Mouse (Mus musculus) layer of hippocampus, postnatal 10 days (tissue): ENCODE measurements around the gene Tmem198. TPM values are rescaled to one million over a fixed set of nuclear protein-coding genes. Genes with fewer than 3 reads are reported as not detected.

Source experiments
- DNase-seq, 2 experiments: peaks; one replicate each; pipeline ENCODE4 v3.0.0; 2021; ENCODE audit warnings: low spot score in 2 of 2
- total RNA-seq, 2 experiments: library from RNA; stranded (reverse); gene quantifications; 2 replicates each; pipeline ENCODE4 v1.2.3; 2021

The Tmem198 gene
- total RNA-seq, 2 experiments from 2014 or later, result 48.3 to 53.8 TPM

- DNase-seq, result no peak
These were observed 37.5 kb downstream of the Tmem198 start for GRCm38 (mm10) chr1:75516703-75517380.

- DNase-seq, result no peak
These were observed 38.7 kb downstream of the Tmem198 start for GRCm38 (mm10) chr1:75517984-75518383.

DNA sequence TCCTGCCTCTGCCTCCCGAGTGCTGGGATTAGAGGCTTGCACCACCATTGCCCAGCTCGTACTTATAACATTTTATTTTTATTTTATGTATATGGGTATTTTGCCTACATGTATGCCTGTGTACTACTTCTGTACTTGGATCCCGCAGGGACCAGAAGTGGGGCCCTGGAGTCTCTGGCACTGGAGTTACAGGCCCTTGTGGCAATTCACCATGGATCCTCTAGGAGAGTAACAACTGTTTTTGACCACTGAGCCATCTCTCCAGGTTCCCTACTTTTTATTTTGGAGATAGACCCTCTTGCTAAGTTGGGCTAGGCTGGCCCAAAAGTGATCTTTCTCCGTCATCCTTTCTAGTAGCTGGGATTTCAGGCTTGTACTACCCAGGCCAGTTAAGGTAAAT, 39.1 kb downstream of the Tmem198 start:
- no peak for DNase-seq

DNA sequence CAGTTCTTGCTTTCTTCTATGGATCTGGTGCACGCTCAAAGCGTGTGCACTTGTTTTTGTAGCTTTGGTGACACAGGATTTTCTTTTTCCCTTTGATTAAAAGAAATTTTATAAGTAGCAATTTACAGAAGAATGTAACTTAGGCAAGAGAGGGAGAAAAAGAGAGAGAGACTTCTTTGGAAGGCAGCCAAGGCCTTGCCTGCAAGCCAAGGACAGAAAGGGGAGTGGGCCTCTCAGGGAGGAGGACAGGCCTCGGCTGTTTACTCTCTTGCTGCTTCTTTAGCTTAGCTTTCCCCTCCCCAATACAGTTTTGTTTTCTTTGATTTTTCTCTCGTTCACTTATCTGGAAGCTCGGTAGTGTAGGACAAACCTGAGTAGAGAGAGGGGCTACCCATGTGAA, 40.2 kb downstream of the Tmem198 start:
- DNase-seq, result no peak

GRCm38 (mm10) chr1:75521321-75522031, 42.1 kb downstream of the Tmem198 start, which contains the start of gene Stk11ip:
Gene Stk11ip, plus strand, starts transcription at chr1:75521529.
- DNase-seq, result peak; percentile 89 to 90

- no peak for DNase-seq
These were observed 45.3 kb downstream of the Tmem198 start for GRCm38 (mm10) chr1:75524679-75525078.

DNA sequence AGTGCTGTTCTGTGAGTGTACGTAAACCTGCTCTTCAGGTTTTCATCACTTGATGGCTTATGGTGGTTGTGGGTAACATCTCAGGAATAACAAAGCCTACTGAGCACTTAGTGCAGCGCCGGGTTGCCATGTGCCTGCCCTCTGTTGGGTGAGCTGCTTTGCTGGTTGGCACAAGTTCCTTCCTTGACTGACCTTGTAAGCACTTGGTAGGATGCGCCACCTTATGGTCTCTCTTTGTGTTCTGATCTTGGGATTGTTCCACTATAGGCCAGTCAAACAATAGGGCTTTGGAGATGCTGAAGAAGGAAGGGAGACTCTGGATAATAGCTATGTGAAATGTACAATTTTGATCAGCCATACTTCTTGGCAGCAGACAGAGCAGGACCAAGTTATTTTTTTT, 51.2 kb downstream of the Tmem198 start:
- no peak for DNase-seq

DNA sequence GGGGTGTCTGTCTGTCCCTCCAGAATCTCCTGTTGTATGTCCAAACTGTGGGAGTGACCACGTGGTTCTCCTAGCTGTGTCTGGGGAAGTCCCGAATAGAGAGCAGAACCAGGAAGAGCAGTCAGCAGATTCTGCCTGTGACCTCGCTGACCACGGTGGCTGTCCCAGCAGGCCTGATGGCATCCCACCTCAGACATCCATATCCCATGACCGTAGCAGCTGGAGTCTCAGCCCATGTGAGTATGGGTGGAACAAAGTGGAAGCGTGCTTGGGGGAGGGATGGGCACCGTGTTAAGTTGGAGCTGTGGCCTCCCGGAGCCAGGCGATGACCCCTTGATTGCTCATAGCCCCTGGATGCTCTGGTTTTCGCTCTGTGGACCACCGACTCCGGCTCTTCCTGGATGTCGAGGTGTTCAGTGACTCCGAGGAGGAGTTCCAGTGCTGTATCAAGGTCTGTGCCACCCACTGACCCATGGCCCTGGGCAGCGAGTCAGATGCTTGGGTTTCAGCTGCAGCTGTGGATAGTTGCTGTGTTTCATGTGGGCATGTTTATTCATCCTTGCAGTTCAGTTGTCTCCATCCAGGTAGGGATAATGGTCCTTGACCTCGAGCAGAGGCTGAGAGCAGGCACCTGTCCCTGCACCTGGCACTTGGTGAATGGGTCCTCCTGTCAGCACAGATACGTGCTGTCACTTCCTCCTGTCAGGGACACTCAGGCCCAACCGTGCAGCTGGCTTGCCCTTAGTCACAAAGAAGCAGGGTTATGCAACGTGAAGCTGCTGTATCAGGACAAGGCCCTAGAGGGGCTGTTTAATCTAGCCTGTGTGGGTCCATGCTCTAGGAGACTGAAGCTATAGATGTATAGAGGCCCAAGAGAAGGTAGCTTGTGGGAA, 53.2 kb downstream of the Tmem198 start:
- no peak for DNase-seq

DNA sequence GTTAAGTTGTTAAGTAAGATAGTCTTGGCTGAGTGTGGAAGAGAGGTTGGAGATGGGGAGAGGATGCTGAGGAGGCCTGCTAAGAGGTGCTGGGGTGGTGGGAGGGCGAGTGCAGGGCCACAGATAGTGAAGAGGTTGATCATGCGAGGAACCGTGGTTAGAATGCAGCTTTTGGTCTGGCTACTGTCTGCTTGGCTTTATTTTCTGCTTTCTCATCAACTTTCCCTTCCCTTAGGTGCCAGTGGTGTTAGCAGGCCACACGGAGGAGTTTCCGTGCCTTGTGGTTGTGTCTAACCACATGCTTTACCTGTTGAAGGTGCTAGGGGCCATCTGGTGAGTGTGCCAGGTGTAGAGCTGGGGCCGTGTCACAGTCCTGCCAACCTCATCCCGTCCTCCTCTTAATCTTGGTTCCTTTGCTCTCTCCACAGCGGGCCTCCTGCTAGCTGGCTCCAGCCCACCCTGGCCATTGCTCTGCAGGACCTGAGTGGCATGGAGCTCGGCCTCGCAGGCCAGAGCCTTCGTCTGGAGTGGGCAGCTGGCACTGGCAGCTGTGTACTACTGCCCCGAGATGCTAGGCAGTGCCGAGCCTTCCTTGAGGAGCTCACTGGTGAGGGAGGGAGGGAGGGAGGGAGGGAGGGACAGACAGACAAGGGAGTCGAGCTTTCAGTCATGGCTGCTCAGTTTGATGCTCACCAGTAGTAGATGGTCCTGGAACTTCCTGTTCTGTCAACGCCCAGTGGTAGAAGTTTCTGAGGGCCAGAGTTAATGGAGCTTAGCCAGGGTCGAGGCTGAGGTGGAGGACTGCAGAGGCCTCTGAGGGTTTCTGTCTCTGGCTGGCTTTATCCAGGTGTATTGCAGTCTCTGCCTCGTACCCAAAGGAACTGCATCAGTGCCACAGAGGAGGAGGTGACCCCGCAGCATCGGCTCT, 54.3 kb downstream of the Tmem198 start:
- no peak for DNase-seq

Other genes starting within 250 kb of the Tmem198 start
- gene A630095N17Rik, start 247.4 kb upstream of the Tmem198 start, total RNA-seq, result not detected
- gene Dnajb2, start 243.1 kb upstream of the Tmem198 start, total RNA-seq, result 10 to 100 TPM; 52.9 to 60.9 TPM
- 100 to 1,000 TPM; 238 to 251 TPM for gene Ptprn, start 215.0 kb upstream of the Tmem198 start, total RNA-seq
- 100 to 1,000 TPM; 108 to 111 TPM for gene Resp18, start 201.1 kb upstream of the Tmem198 start, total RNA-seq
- 10 to 100 TPM; 59.7 to 66.2 TPM for gene Dnpep, start 161.5 kb upstream of the Tmem198 start, total RNA-seq
- 1 to 10 TPM; 1.2 to 1.8 TPM for gene Des, start 119.2 kb upstream of the Tmem198 start, total RNA-seq
- 100 to 1,000 TPM; 164 to 175 TPM for gene Speg, start 104.2 kb upstream of the Tmem198 start, total RNA-seq
- gene Gmppa, start 43.6 kb upstream of the Tmem198 start, total RNA-seq, result 10 to 100 TPM; 55.0 to 60.5 TPM
- 10 to 100 TPM; 16.2 to 17.4 TPM for gene Asic4, start 29.1 kb upstream of the Tmem198 start, total RNA-seq
- gene Chpf, start 225 bp upstream of the Tmem198 start, total RNA-seq, result 10 to 100 TPM; 78.4 to 79.4 TPM
- gene Obsl1, start 26.9 kb downstream of the Tmem198 start, total RNA-seq, result 10 to 100 TPM; 30.7 to 38.2 TPM
- gene Inha, start 27.5 kb downstream of the Tmem198 start, total RNA-seq, result 10 to 100 TPM; 25.5 to 28.4 TPM
- 10 to 100 TPM; 22.5 to 23.6 TPM for gene Stk11ip, start 42.0 kb downstream of the Tmem198 start, total RNA-seq
- 100 to 1,000 TPM; 148 to 159 TPM for gene Slc4a3, start 66.7 kb downstream of the Tmem198 start, total RNA-seq